Mouse (Mus musculus) hindbrain, embryonic 10.5 days (tissue): ENCODE measurements around the gene Gfod1. TPM values are rescaled to one million over a fixed set of nuclear protein-coding genes. Genes with fewer than 3 reads are reported as not detected.
A peak's percentile ranks its signal among the peaks of the same experiment; 100 is the strongest.

Experiments
- DNase-seq: peaks from one replicate; pipeline ENCODE4 v3.0.0-alpha.2; 2017; ENCODE audit warnings: low spot score
- H3K27ac ChIP-seq: fragments of 300-500 bp; sonication (generic); 2 replicates; pipeline ENCODE4 v1.5.1; 2016; ENCODE audit warnings: mild to moderate bottlenecking, moderate library complexity
- H3K27me3 ChIP-seq: fragments of 300-500 bp; sonication (generic); 2 replicates; pipeline ENCODE4 v1.6.1; 2016; ENCODE audit warnings: mild to moderate bottlenecking; ENCODE audit not compliant: poor library complexity, insufficient read depth, severe bottlenecking
- H3K36me3 ChIP-seq: fragments of 300-500 bp; sonication (generic); 2 replicates; pipeline ENCODE4 v1.6.1; 2016; ENCODE audit warnings: mild to moderate bottlenecking, moderate library complexity
- H3K4me1 ChIP-seq: fragments of 300-500 bp; sonication (generic); replicated peaks from 2 replicates; pipeline ENCODE4 v1.6.1; 2016; ENCODE audit warnings: mild to moderate bottlenecking
- H3K4me3 ChIP-seq: fragments of 300-500 bp; sonication (generic); 2 replicates; pipeline ENCODE4 v1.5.1; 2016; ENCODE audit warnings: mild to moderate bottlenecking, moderate library complexity
- H3K9me3 ChIP-seq: fragments of 300-500 bp; sonication (generic); 2 replicates; pipeline ENCODE4 v1.6.1; 2016; ENCODE audit warnings: mild to moderate bottlenecking, moderate library complexity
- WGBS: fragments of 180-500 bp; shearing (Covaris S2); methylation state at CpG from one replicate; pipeline ENCODE4 v1.1.7; 2016; 5-methylcytosine and 5-hydroxymethylcytosine counted together
- polyA plus RNA-seq: library from polyadenylated mRNA; unstranded; fragments of >200 nt; fragmentation: Nextera tagmentation; extraction: Ambion mirVana; gene quantifications from 2 replicates; pipeline ENCODE4 v1.2.1, GENCODE M21; 2016

Gene Gfod1
- 0.43 and 0.46 TPM in 2 replicates for polyA plus RNA-seq

DNA sequence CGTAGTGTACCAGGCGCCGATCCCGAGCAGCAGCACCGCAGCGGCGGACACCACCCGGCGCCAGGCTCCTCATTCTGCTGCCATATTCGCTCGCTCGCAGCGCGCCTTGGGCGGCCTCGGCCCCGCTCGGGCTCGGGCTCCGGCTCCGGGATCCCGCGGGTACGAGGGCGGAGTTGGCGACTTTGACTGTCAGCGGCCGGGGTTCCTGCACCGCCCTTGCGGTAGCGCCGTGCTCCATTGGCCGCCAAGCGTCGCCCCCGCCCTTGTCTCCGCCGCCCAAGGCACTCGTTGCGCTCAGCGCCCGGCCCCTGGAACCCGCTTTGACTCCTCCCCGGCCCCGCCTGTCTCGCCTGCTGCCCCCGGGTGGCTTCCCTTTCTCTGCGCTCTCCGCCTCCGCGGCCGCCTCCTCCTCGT is at the start of gene Gfod1:
Gfod1 (minus strand) TSS at position 155 of the 414 bp plus-strand sequence.
- Histone ChIP-seq H3K9me3 (no peaks in the 10 kb centered on the region; the same call in 1 of the 2 replicates), H3K27ac (peak within 1 kb of the TSS; percentile 84), H3K36me3 (no peaks in the 10 kb centered on the region), H3K4me1 (peaks cover 37% of the 10 kb centered on the region), H3K4me3 (peak within 1 kb of the TSS; percentile 64), H3K27me3 (peaks cover 77% of the 10 kb centered on the region)
- 1% methylated on average over 53 of the region's 53 CpGs for WGBS
- peak; percentile 93 for DNase-seq

GRCm38 (mm10) chr13:43353356-43353755 is 49.4 kb upstream of the Gfod1 start:
- Histone ChIP-seq H3K36me3 (no peaks in the 10 kb centered on the region), H3K27me3 (no peaks in the 10 kb centered on the region), H3K9me3 (no peaks in the 10 kb centered on the region), H3K4me3 (no peak overlapping the region), H3K27ac (no peak overlapping the region), H3K4me1 (0 out of 2 replicates have a peak, but pooled peaks cover 7% of the 10 kb centered on the region)
- no peak for DNase-seq
- WGBS: 80% methylated on average over 4 of the region's 4 CpGs

GRCm38 (mm10) chr13:43350489-43351169 is 46.7 kb upstream of the Gfod1 start:
- Histone ChIP-seq H3K4me1 (0 out of 2 replicates have a peak, but pooled peaks cover 7% of the 10 kb centered on the region), H3K4me3 (no peak overlapping the region), H3K27ac (no peak overlapping the region), H3K36me3 (no peaks in the 10 kb centered on the region), H3K9me3 (no peaks in the 10 kb centered on the region), H3K27me3 (no peaks in the 10 kb centered on the region)
- WGBS: 84% methylated on average over 9 of the region's 9 CpGs
- DNase-seq: no peak

- DNase-seq: no peak
Observed at GRCm38 (mm10) chr13:43349376-43349775, 45.4 kb upstream of the Gfod1 start.

DNA sequence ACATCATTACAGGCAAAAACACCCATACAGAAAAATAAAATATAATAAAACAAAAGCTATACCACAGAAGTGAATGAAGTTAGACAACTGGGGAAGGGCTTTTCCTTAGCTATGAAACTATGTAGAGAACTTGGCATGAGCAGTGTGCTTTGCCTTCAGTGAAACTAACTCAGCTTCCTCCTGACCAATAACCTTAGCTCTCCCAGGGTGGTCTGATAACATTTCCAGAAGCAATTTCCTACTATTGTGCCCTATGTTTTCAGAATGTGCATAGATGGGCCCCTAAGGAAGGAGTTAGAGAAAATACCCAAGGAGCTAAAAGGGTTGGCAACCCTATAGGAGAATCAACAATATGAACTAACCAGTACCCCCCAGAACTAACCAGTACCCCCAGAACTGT is 42.9 kb upstream of the Gfod1 start:
- DNase-seq: no peak
- Histone ChIP-seq H3K27ac (no peak overlapping the region), H3K4me3 (no peak overlapping the region), H3K36me3 (no peaks in the 10 kb centered on the region), H3K4me1 (0 out of 2 replicates have a peak, but pooled peaks cover 3% of the 10 kb centered on the region), H3K9me3 (no peaks in the 10 kb centered on the region), H3K27me3 (no peaks in the 10 kb centered on the region)

More at GRCm38 (mm10) chr13:43349376-43349775, 45.4 kb upstream of the Gfod1 start:
- H3K4me1 ChIP-seq: 0 out of 2 replicates have a peak, but pooled peaks cover 3% of the 10 kb centered on the region
- H3K27ac ChIP-seq: no peak overlapping the region
- no peaks in the 10 kb centered on the region for H3K9me3 ChIP-seq
- H3K36me3 ChIP-seq: no peaks in the 10 kb centered on the region
- H3K4me3 ChIP-seq: no peak overlapping the region
- no peaks in the 10 kb centered on the region for H3K27me3 ChIP-seq
- 79% methylated on average over 8 of the region's 8 CpGs for WGBS

DNA sequence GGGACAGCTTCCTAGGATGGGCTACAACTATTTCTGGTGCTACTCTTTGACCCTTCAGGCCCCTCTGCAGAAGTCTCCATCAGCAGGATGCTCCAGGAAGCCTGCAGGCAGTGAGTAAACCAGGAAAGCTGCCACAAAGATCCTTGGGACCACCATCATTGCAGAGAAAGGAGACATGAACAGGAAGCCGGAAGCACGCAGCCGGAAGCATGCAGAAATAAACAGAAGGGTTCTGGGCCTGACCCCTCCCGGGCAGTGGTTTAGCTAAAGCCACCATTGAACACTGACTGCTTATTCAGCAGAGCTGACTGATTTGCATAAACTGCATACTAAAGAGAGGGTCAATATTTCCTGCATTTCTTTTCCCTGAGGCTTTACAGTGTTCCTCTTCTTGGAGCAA is 34.7 kb upstream of the Gfod1 start:
- Histone ChIP-seq H3K4me1 (peaks cover 11% of the 10 kb centered on the region; the same call in 1 of the 2 replicates), H3K9me3 (no peaks in the 10 kb centered on the region), H3K27ac (no peak overlapping the region), H3K27me3 (no peaks in the 10 kb centered on the region), H3K4me3 (no peak overlapping the region), H3K36me3 (no peaks in the 10 kb centered on the region)
- peak; percentile 5 for DNase-seq
- 78% methylated on average over 4 of the region's 4 CpGs for WGBS

DNA sequence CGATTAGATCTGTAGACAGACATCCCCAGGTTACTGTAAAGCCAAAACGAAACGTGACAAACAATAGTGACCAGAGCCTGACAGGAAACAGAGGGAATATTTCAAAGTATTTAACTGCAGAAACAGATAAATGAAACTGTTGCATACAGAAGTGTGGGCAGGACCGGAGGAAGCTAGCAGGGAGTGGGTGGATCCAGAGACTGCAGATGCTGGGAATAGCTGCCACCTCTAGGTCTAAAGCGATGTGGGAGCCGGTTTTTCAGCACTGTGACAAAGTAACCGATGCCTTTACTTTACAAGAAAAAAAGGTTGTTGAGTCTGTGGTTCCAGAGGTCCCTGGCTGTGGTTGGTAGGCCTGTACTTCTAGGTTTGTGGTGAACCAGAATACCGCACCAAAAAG is 34.0 kb upstream of the Gfod1 start:
- H3K4me3 ChIP-seq: no peak overlapping the region
- 91% methylated on average over 8 of the region's 8 CpGs for WGBS
- H3K27ac ChIP-seq: no peak overlapping the region
- no peaks in the 10 kb centered on the region for H3K36me3 ChIP-seq
- no peaks in the 10 kb centered on the region for H3K9me3 ChIP-seq
- DNase-seq: no peak
- H3K27me3 ChIP-seq: no peaks in the 10 kb centered on the region
- H3K4me1 ChIP-seq: peaks cover 11% of the 10 kb centered on the region; the same call in 1 of the 2 replicates

DNA sequence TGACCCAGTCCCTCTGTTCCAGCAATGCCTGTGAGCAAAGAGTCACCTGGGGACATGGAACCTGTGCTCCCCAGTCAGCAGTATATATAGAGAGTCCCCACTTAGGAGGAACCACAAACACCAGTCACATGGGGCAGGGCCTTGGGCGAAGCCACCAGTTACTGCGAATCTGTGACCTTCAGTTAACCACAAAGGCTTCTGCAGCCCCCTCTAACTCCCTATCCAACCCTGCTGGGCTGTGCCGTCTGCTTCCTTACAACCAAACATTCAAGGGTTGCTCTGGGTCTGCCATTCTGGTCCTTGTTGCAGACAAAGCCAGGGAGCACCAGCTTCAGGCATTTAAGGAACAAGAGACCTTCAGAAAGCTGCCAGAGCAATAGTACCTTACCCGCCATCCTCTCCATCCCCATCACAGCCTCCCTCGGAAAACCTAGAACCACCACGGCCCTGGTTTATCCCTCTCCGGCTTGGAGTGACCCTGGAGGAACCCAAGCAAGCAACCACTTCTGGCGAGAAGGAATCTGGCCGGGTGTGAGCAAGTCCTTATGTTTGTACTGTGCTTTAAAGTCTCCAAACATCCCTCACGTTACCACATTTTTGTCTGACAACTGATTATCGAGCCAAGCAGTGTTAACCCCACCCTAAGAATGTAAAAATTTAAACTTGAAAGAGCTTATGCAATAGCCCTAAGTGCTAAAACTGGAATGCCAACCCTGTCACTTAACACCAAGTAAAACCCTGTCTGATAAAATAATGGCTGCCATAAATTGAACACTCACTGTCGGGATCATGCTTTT is 32.7 kb upstream of the Gfod1 start:
- no peaks in the 10 kb centered on the region for H3K9me3 ChIP-seq
- H3K36me3 ChIP-seq: no peaks in the 10 kb centered on the region
- H3K27ac ChIP-seq: no peak overlapping the region
- peaks cover 11% of the 10 kb centered on the region; the same call in 1 of the 2 replicates for H3K4me1 ChIP-seq
- DNase-seq: no peak
- WGBS: 87% methylated on average over 12 of the region's 12 CpGs
- H3K27me3 ChIP-seq: no peaks in the 10 kb centered on the region
- H3K4me3 ChIP-seq: no peak overlapping the region

DNA sequence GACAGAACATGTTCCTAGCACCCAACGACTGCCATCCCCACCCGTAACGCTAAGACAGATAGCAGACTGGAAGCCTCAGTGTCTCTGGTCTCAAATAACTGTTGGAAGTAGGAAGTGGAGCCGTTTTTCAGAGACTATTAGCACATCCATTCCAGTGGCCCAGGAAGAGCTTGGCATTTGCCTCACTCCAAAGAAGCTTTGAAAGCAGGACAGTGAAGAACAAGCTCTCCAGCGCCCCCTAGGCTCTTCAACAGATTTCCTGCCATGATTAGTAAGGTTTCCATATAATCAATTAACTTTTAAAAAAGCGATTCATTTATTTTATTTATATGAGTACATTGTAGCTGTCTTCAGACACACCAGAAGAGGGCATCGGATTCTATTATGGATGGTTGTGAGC is 28.6 kb upstream of the Gfod1 start:
- Histone ChIP-seq H3K27me3 (no peaks in the 10 kb centered on the region), H3K9me3 (no peaks in the 10 kb centered on the region), H3K4me3 (no peak overlapping the region), H3K4me1 (no peaks in the 10 kb centered on the region), H3K36me3 (no peaks in the 10 kb centered on the region), H3K27ac (no peak overlapping the region)
- DNase-seq: peak; percentile 18
- 46% methylated on average over 7 of the region's 7 CpGs for WGBS

DNA sequence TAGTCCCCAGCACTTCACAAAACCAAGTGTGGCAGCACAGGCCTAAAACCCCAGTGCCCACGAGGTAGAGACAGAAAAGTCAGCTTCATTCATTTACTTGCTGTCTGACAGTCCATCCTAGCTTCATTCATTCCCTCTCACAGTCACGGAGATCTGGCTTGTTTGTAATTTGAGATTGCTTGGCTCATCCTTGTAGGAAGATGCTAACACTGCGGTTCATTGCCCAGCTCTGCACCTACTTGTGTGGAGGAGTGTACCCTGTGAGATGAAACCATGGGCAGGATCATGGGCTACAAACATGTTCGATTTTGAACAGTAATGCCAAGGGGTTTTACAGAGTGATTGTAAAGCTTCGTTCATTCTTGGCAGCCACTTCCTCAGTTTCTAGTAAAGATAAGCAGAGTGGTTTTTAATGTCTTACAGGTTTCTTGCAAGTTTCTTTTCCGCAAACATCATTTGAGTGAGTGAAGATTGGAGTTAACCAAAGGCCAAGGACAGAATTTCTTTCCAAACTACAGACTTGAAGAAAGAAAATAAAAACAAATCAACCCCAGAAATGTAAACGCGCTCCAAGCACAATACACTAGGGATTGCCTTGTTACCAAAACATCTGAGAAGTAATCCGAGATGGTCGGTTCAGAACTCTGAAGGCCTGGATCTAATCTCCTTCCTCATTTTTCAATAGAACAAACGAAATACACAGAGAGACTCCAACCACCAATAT is 27.9 kb upstream of the Gfod1 start:
- H3K27me3 ChIP-seq: no peaks in the 10 kb centered on the region
- DNase-seq: no peak
- H3K27ac ChIP-seq: no peak overlapping the region
- 57% methylated on average over 11 of the region's 11 CpGs for WGBS
- H3K4me1 ChIP-seq: no peaks in the 10 kb centered on the region
- H3K9me3 ChIP-seq: no peaks in the 10 kb centered on the region
- no peaks in the 10 kb centered on the region for H3K36me3 ChIP-seq
- no peak overlapping the region for H3K4me3 ChIP-seq

GRCm38 (mm10) chr13:43325427-43325826 is 21.5 kb upstream of the Gfod1 start:
- DNase-seq: no peak
- Histone ChIP-seq H3K4me1 (no peaks in the 10 kb centered on the region), H3K27ac (no peak overlapping the region), H3K27me3 (no peaks in the 10 kb centered on the region), H3K4me3 (no peak overlapping the region), H3K36me3 (no peaks in the 10 kb centered on the region), H3K9me3 (no peaks in the 10 kb centered on the region)
- 71% methylated on average over 1 of the region's 1 CpGs for WGBS

GRCm38 (mm10) chr13:43321492-43321891 is 17.5 kb upstream of the Gfod1 start:
- no peaks in the 10 kb centered on the region for H3K36me3 ChIP-seq
- 78% methylated on average over 2 of the region's 2 CpGs for WGBS
- no peaks in the 10 kb centered on the region for H3K9me3 ChIP-seq
- no peak for DNase-seq
- H3K27ac ChIP-seq: no peak overlapping the region
- no peaks in the 10 kb centered on the region for H3K4me1 ChIP-seq
- no peaks in the 10 kb centered on the region for H3K27me3 ChIP-seq
- no peak overlapping the region for H3K4me3 ChIP-seq
